Mouse (Mus musculus): ENCODE results near the gene Ffar3. TPM values are rescaled to one million over a fixed set of nuclear protein-coding genes. Genes with fewer than 3 reads are reported as not detected.
A peak's percentile ranks its signal among the peaks of the same experiment; 100 is the strongest.

Ffar3 gene
- polyA plus RNA-seq, 1 experiment from 2014 or later = 0.10 TPM

GRCm38 (mm10) chr7:30873083-30873482 is 17.1 kb upstream of the Ffar3 start:
- no peak overlapping the region for H3K27ac ChIP-seq
- H3K9me3 ChIP-seq = no peaks in the 10 kb centered on the region
- no peak overlapping the region for H3K4me3 ChIP-seq
- WGBS = 21% methylated on average over 15 of the region's 15 CpGs
- H3K36me3 ChIP-seq = no peaks in the 10 kb centered on the region
- peaks cover 55% of the 10 kb centered on the region for H3K27me3 ChIP-seq (ENCODE audit: insufficient read depth, poor library complexity, severe bottlenecking)
- no peaks in the 10 kb centered on the region for H3K4me1 ChIP-seq
- peak; percentile 82 for DNase-seq (ENCODE audit: low spot score)

- no peak for DNase-seq (ENCODE audit: low spot score)
- Histone ChIP-seq H3K36me3 (no peaks in the 10 kb centered on the region), H3K4me1 (peaks cover 8% of the 10 kb centered on the region), H3K4me3 (no peak overlapping the region), H3K27ac (no peak overlapping the region), H3K9me3 (no peaks in the 10 kb centered on the region), H3K27me3 (ENCODE audit: insufficient read depth, poor library complexity, severe bottlenecking) (peaks cover 72% of the 10 kb centered on the region)
- 44% methylated on average over 8 of the region's 8 CpGs for WGBS
Observed at GRCm38 (mm10) chr7:30863386-30863785, 7.4 kb upstream of the Ffar3 start.

GRCm38 (mm10) chr7:30861464-30861863 is 5.5 kb upstream of the Ffar3 start, which contains the start of gene Ffar1:
Gene Ffar1 (minus strand): TSS chr7:30861564.
- Histone ChIP-seq H3K4me3 (no peak within 1 kb of the TSS), H3K9me3 (no peaks in the 10 kb centered on the region), H3K27me3 (ENCODE audit: insufficient read depth, poor library complexity, severe bottlenecking) (peaks cover 62% of the 10 kb centered on the region), H3K4me1 (peaks cover 8% of the 10 kb centered on the region), H3K27ac (no peak within 1 kb of the TSS; the same call in 1 of the 2 replicates), H3K36me3 (no peaks in the 10 kb centered on the region)
- DNase-seq (ENCODE audit: low spot score) = no peak
- 83% methylated on average over 12 of the region's 12 CpGs for whole genome bisulfite sequencing

GRCm38 (mm10) chr7:30859635-30860402 is 3.8 kb upstream of the Ffar3 start:
- Histone ChIP-seq H3K9me3 (no peaks in the 10 kb centered on the region), H3K4me1 (peaks cover 16% of the 10 kb centered on the region), H3K4me3 (peak overlapping the region; percentile 38), H3K27me3 (ENCODE audit: insufficient read depth, poor library complexity, severe bottlenecking) (peaks cover 62% of the 10 kb centered on the region), H3K27ac (no peak overlapping the region), H3K36me3 (no peaks in the 10 kb centered on the region)
- DNase-seq (ENCODE audit: low spot score) = no peak
- WGBS = 9% methylated on average over 14 of the region's 16 CpGs

- no peak for DNase-seq (ENCODE audit: low spot score)
- no peaks in the 10 kb centered on the region for H3K36me3 ChIP-seq
- H3K27ac ChIP-seq = no peak overlapping the region
- no peaks in the 10 kb centered on the region for H3K9me3 ChIP-seq
- H3K27me3 ChIP-seq (ENCODE audit: insufficient read depth, poor library complexity, severe bottlenecking) = peaks cover 61% of the 10 kb centered on the region
- H3K4me1 ChIP-seq = peaks cover 22% of the 10 kb centered on the region
- no peak overlapping the region for H3K4me3 ChIP-seq
Observed at GRCm38 (mm10) chr7:30859290-30859634, 3.3 kb upstream of the Ffar3 start.

- Histone ChIP-seq H3K36me3 (no peaks in the 10 kb centered on the region), H3K9me3 (no peaks in the 10 kb centered on the region), H3K27me3 (ENCODE audit: insufficient read depth, poor library complexity, severe bottlenecking) (peaks cover 54% of the 10 kb centered on the region), H3K27ac (no peak overlapping the region), H3K4me1 (peaks cover 15% of the 10 kb centered on the region), H3K4me3 (no peak overlapping the region)
- 62% methylated on average over 1 of the region's 1 CpGs for WGBS
- DNase-seq (ENCODE audit: low spot score) = no peak
Observed at GRCm38 (mm10) chr7:30857746-30858145, 1.8 kb upstream of the Ffar3 start.

- no peak overlapping the region for H3K4me3 ChIP-seq
- H3K27ac ChIP-seq = no peak overlapping the region
- DNase-seq (ENCODE audit: low spot score) = no peak
- peaks cover 27% of the 10 kb centered on the region for H3K4me1 ChIP-seq
- peaks cover 18% of the 10 kb centered on the region for H3K27me3 ChIP-seq (ENCODE audit: insufficient read depth, poor library complexity, severe bottlenecking)
- H3K36me3 ChIP-seq = no peaks in the 10 kb centered on the region
- no peaks in the 10 kb centered on the region for H3K9me3 ChIP-seq
- 75% methylated on average over 1 of the region's 1 CpGs for WGBS
Observed at GRCm38 (mm10) chr7:30851421-30851820, 4.6 kb downstream of the Ffar3 start.

GRCm38 (mm10) chr7:30847934-30848333 is 8.0 kb downstream of the Ffar3 start:
- 72% methylated on average over 6 of the region's 6 CpGs for WGBS
- H3K4me3 ChIP-seq = no peak overlapping the region
- DNase-seq (ENCODE audit: low spot score) = no peak
- H3K27me3 ChIP-seq (ENCODE audit: insufficient read depth, poor library complexity, severe bottlenecking) = no peaks in the 10 kb centered on the region
- no peak overlapping the region for H3K27ac ChIP-seq
- no peaks in the 10 kb centered on the region for H3K9me3 ChIP-seq
- H3K4me1 ChIP-seq = peaks cover 20% of the 10 kb centered on the region
- H3K36me3 ChIP-seq = no peaks in the 10 kb centered on the region

GRCm38 (mm10) chr7:30847386-30847785 is 8.6 kb downstream of the Ffar3 start:
- Histone ChIP-seq H3K27me3 (ENCODE audit: insufficient read depth, poor library complexity, severe bottlenecking) (no peaks in the 10 kb centered on the region), H3K9me3 (no peaks in the 10 kb centered on the region), H3K4me1 (peaks cover 20% of the 10 kb centered on the region), H3K27ac (no peak overlapping the region), H3K36me3 (no peaks in the 10 kb centered on the region), H3K4me3 (no peak overlapping the region)
- 73% methylated on average over 5 of the region's 5 CpGs for WGBS
- no peak for DNase-seq (ENCODE audit: low spot score)

- Histone ChIP-seq H3K4me1 (peaks cover 20% of the 10 kb centered on the region), H3K4me3 (no peak overlapping the region), H3K27me3 (ENCODE audit: insufficient read depth, poor library complexity, severe bottlenecking) (no peaks in the 10 kb centered on the region), H3K27ac (no peak overlapping the region), H3K36me3 (no peaks in the 10 kb centered on the region), H3K9me3 (no peaks in the 10 kb centered on the region)
- 72% methylated on average over 2 of the region's 2 CpGs for WGBS
- no peak for DNase-seq (ENCODE audit: low spot score)
Observed at GRCm38 (mm10) chr7:30846505-30847053, 9.4 kb downstream of the Ffar3 start.

GRCm38 (mm10) chr7:30844676-30845297 is 11.2 kb downstream of the Ffar3 start:
- no peaks in the 10 kb centered on the region for H3K9me3 ChIP-seq
- no peak overlapping the region; the same call in 1 of the 2 replicates for H3K27ac ChIP-seq
- no peaks in the 10 kb centered on the region for H3K36me3 ChIP-seq
- no peak for DNase-seq (ENCODE audit: low spot score)
- no peak overlapping the region for H3K4me3 ChIP-seq
- 27% methylated on average over 7 of the region's 7 CpGs for WGBS
- peaks cover 20% of the 10 kb centered on the region for H3K4me1 ChIP-seq
- H3K27me3 ChIP-seq (ENCODE audit: insufficient read depth, poor library complexity, severe bottlenecking) = no peaks in the 10 kb centered on the region

- WGBS = 79% methylated on average over 5 of the region's 5 CpGs
- Histone ChIP-seq H3K4me3 (no peak overlapping the region), H3K36me3 (no peaks in the 10 kb centered on the region), H3K27me3 (ENCODE audit: insufficient read depth, poor library complexity, severe bottlenecking) (no peaks in the 10 kb centered on the region), H3K4me1 (peaks cover 13% of the 10 kb centered on the region; the same call in 1 of the 2 replicates), H3K9me3 (no peaks in the 10 kb centered on the region), H3K27ac (no peak overlapping the region)
- DNase-seq (ENCODE audit: low spot score) = no peak
Observed at GRCm38 (mm10) chr7:30842092-30842491, 13.9 kb downstream of the Ffar3 start.

- Histone ChIP-seq H3K4me3 (no peak overlapping the region), H3K4me1 (peaks cover 7% of the 10 kb centered on the region; the same call in 1 of the 2 replicates), H3K27ac (no peak overlapping the region), H3K36me3 (no peaks in the 10 kb centered on the region), H3K27me3 (ENCODE audit: insufficient read depth, poor library complexity, severe bottlenecking) (no peaks in the 10 kb centered on the region), H3K9me3 (no peaks in the 10 kb centered on the region)
- whole genome bisulfite sequencing = 75% methylated on average over 4 of the region's 4 CpGs
- DNase-seq (ENCODE audit: low spot score) = no peak
Observed at GRCm38 (mm10) chr7:30841379-30841778, 14.6 kb downstream of the Ffar3 start.
